ENCODE assay signal across 9 mouse cellular contexts in the genomic region with DNA sequence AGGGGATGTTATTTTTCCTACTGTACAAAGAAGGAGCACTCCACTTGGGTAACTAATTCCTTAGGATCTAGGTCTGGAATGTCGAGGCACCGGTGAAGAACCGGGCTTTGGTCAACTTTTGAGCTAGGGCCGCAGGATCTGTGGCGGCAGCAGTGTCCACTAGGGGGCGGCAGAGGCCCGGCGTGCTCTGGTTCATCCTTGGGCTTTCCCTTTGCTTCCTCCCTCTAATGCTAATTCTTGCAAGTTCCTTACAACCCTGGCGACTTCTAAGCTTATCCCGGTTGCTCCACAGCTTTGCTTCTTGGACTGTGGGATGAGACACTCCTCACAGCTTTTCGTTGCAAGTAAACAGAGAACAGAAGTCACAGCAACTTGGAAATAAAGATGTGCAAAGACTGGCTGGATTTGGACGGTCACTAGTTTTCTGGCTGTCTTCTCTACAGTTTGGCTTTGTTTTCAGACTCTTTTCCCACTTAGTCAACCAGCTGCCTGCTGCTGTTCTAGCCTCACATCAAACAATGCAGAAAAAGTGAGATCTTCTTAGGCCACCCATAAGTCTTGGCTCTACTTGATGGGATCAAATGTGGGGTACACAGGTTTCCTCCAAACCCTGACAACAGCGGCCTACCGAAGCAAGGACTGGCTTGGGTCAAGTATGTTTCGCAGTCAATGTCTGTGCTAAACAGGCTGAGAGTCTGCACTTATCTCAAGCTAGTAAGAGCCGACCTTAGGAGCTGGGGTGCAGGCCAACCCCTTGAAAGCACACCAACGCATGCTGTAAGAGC. TPM values are rescaled to one million over a fixed set of nuclear protein-coding genes. Genes with fewer than 3 reads are reported as not detected.
DNase-seq lines count a peak whose midpoint lies in the region; ATAC-seq and TF ChIP-seq lines count a peak whose summit lies in the region.
"Had no signal": no experiment of that assay in that cellular context is flagged by ENCODE, and none has a peak within 500 bp of the region (broad histone marks: within the 10 kb centered on the region; RNA-seq: fewer than 3 reads in every experiment).

No protein-coding gene starts in this region.

- no peak for DNase-seq in Patski (ENCODE audit: low read depth, low spot score)
- DNase-seq in cerebellum, adult 2 months: peak; percentile 42 to 65
- DNase-seq in forebrain, postnatal 0 days: peak; percentile 83
- peak; percentile 87 for DNase-seq in hindbrain, embryonic 11.5 days (ENCODE audit: low spot score)
- DNase-seq in layer of hippocampus, adult 8-10 months (ENCODE audit: low spot score in 2 of 2): peak; percentile 38 to 82
- peak; percentile 86 for DNase-seq in lung, postnatal 10 days
- peak; percentile 67 for DNase-seq in retina, postnatal 1 day
- peak; percentile 65 for DNase-seq in urinary bladder, adult 2 months (ENCODE audit: low spot score)

- POLR2A ChIA-PET in Patski (lab: Charles Lee): no interaction called here

- no peaks in the 10 kb centered on the region for H3K36me3 ChIP-seq in forebrain, postnatal 0 days (ENCODE audit: insufficient read depth)
- no peaks in the 10 kb centered on the region for H3K36me3 ChIP-seq in hindbrain, embryonic 11.5 days (ENCODE audit: control insufficient read depth, insufficient read depth, low read length)
- H3K36me3 ChIP-seq: liver, embryonic 15.5 days had no signal

- 33% methylated on average over 17 of the region's 17 CpGs for WGBS in cerebellum, adult 2 months
- 33% methylated on average over 17 of the region's 17 CpGs for WGBS in forebrain, postnatal 0 days
- WGBS in hindbrain, embryonic 11.5 days: 40% methylated on average over 17 of the region's 17 CpGs

- CTCF ChIA-PET in Patski (lab: Charles Lee): interaction anchor here (0.6 to 1.7 kb wide), 15 partner anchors 20 to 1054 kb away, joined by 3 to 10 read pairs (median 3); a partner anchor contains a TSS

- no peaks in the 10 kb centered on the region for H3K9me3 ChIP-seq in forebrain, postnatal 0 days (ENCODE audit: low read length)
- no peaks in the 10 kb centered on the region for H3K9me3 ChIP-seq in hindbrain, embryonic 11.5 days (ENCODE audit: control insufficient read depth, low read length)
- H3K9me3 ChIP-seq: liver, embryonic 15.5 days had no signal

- TF ChIP-seq POLR2A in cerebellum, adult 2 months (IDR thresholded peaks at IDR 0.05; ENCODE audit: borderline replicate concordance, insufficient read depth, low read length): no peak

- H3K9ac ChIP-seq in forebrain, postnatal 0 days: no peak overlapping the region
- no peak overlapping the region for H3K9ac ChIP-seq in hindbrain, embryonic 11.5 days (ENCODE audit: low read depth, low read length)
- H3K9ac ChIP-seq: liver, embryonic 15.5 days had no signal

- ATAC-seq in Patski: peak; percentile 60
- ATAC-seq in forebrain, postnatal 0 days: peak; percentile 74
- peak; percentile 56; the same call in 1 of the 2 replicates for ATAC-seq in hindbrain, embryonic 11.5 days (ENCODE audit: low FRiP score)

- in situ Hi-C loops in Patski (cut with MboI; ENCODE audit: low pct_unique_long_range_greater_than_20kb): loop anchor here (5.0 to 25.0 kb wide), 3 partner anchors 116 to 1059 kb away; a partner anchor contains a TSS

- H3K4me3 ChIP-seq in cerebellum, adult 2 months (replicated peaks; ENCODE audit: insufficient read depth, low read depth, low read length): no peak overlapping the region
- H3K4me3 ChIP-seq in forebrain, postnatal 0 days (ENCODE audit: low read depth, low read length): no peak overlapping the region
- no peak overlapping the region for H3K4me3 ChIP-seq in hindbrain, embryonic 11.5 days (ENCODE audit: low read depth, low read length)
- H3K4me3 ChIP-seq: liver, embryonic 15.5 days had no signal

- peak; percentile 98 for TF ChIP-seq CTCF in Patski (IDR thresholded peaks at IDR 0.05)
- TF ChIP-seq CTCF in cerebellum, adult 2 months (IDR thresholded peaks at IDR 0.05; ENCODE audit: borderline replicate concordance, insufficient read depth, low read depth, low read length): peak; percentile 81
- TF ChIP-seq CTCF in forebrain, postnatal 0 days (IDR thresholded peaks at IDR 0.05; ENCODE audit: low read depth): peak; percentile 96

- H3K4me1 ChIP-seq in cerebellum, adult 2 months (ENCODE audit: control insufficient read depth, insufficient read depth, low read length): no peaks in the 10 kb centered on the region
- H3K4me1 ChIP-seq in forebrain, postnatal 0 days (ENCODE audit: insufficient read depth): no peaks in the 10 kb centered on the region
- H3K4me1 ChIP-seq in hindbrain, embryonic 11.5 days (replicated peaks; ENCODE audit: control insufficient read depth, insufficient read depth, low read length): no peaks in the 10 kb centered on the region
- H3K4me1 ChIP-seq: liver, embryonic 15.5 days had no signal

- no peak overlapping the region for H3K4me2 ChIP-seq in forebrain, postnatal 0 days (ENCODE audit: low read depth)
- H3K4me2 ChIP-seq in hindbrain, embryonic 11.5 days (replicated peaks; ENCODE audit: low read depth, low read length): no peak overlapping the region
- H3K4me2 ChIP-seq: liver, embryonic 15.5 days had no signal

- H3K27ac ChIP-seq in cerebellum, adult 2 months (ENCODE audit: insufficient read depth, low read length): no peak overlapping the region
- H3K27ac ChIP-seq in forebrain, postnatal 0 days (ENCODE audit: low read depth, low read length): no peak overlapping the region
- no peak overlapping the region for H3K27ac ChIP-seq in hindbrain, embryonic 11.5 days (ENCODE audit: low read depth, low read length)
- H3K27ac ChIP-seq: liver, embryonic 15.5 days had no signal

- no peaks in the 10 kb centered on the region for H3K27me3 ChIP-seq in Patski
- no peaks in the 10 kb centered on the region for H3K27me3 ChIP-seq in cerebellum, adult 2 months (ENCODE audit: control insufficient read depth, insufficient read depth, low read length)
- no peaks in the 10 kb centered on the region for H3K27me3 ChIP-seq in forebrain, postnatal 0 days (ENCODE audit: insufficient read depth, low read length)
- H3K27me3 ChIP-seq in hindbrain, embryonic 11.5 days (ENCODE audit: control insufficient read depth, insufficient read depth, low read length): no peaks in the 10 kb centered on the region
- H3K27me3 ChIP-seq: liver, embryonic 15.5 days had no signal

RNA-seq across cellular contexts. Expression of a gene that starts 51.2 kb away (rescaled TPM):
- polyA plus RNA-seq in Patski (2021): 7.8 TPM
- polyA plus RNA-seq in cerebellum, adult 2 months (2012; rRNA removed): 0.77 and 1.5 TPM in 2 replicates
- 0.52 and 0.77 TPM in 2 replicates for total RNA-seq in forebrain, postnatal 0 days (2014; rRNA removed)
- polyA plus RNA-seq in forebrain, postnatal 0 days (2015; fragmentation: Nextera tagmentation; extraction: Ambion mirVana): 1.3 and 1.9 TPM in 2 replicates
- 0.07 and 0.12 TPM in 2 replicates for polyA plus RNA-seq in hindbrain, embryonic 11.5 days (2014; fragmentation: Nextera tagmentation; extraction: Ambion mirVana)
- total RNA-seq in layer of hippocampus, adult 8-10 months (2022): under 1 TPM; 0.53 to 0.82 (median 0.66) TPM
- polyA plus RNA-seq in urinary bladder, adult 2 months (2012; rRNA removed): 0.01 and 0.03 TPM in 2 replicates
